Mouse (Mus musculus) forebrain, embryonic 11.5 days (tissue): Measurements from ENCODE around the gene Hibch. TPM values are rescaled to one million over a fixed set of nuclear protein-coding genes. Genes with fewer than 3 reads are reported as not detected.
"Not testable (repeated sequence)": the region's sequence is repeated elsewhere in the genome, so short reads cannot be mapped to it uniquely, and the experiment has no call there.

ENCODE experiments used
- ATAC-seq: fragments of 200-750 bp; cut with Nextera tagmentation; replicated peaks from 2 replicates; pipeline ENCODE4 v1.8.0; 2017; ENCODE audit warnings: moderate TSS enrichment; ENCODE audit not compliant: low FRiP score
- DNase-seq: peaks from one replicate; pipeline ENCODE4 v3.0.0-alpha.2; 2017; ENCODE audit warnings: low spot score
- H3K27ac ChIP-seq: fragments of 300-500 bp; sonication (generic); 2 replicates; pipeline ENCODE4 v1.5.1; 2014; ENCODE audit warnings: low read depth, low read length
- H3K27me3 ChIP-seq: fragments of 300-500 bp; sonication (generic); 2 replicates; pipeline ENCODE4 v1.6.1; 2014; ENCODE audit warnings: mild to moderate bottlenecking, low read length, mixed read lengths; ENCODE audit not compliant: control insufficient read depth, insufficient read depth
- H3K36me3 ChIP-seq: fragments of 300-500 bp; sonication (generic); 2 replicates; pipeline ENCODE4 v1.6.1; 2014; ENCODE audit warnings: mild to moderate bottlenecking, low read length, moderate library complexity, mixed read lengths; ENCODE audit not compliant: control insufficient read depth, insufficient read depth
- H3K4me1 ChIP-seq: fragments of 300-500 bp; sonication (generic); replicated peaks from 2 replicates; pipeline ENCODE4 v1.6.1; 2014; ENCODE audit warnings: low read length, mixed read lengths; ENCODE audit not compliant: control insufficient read depth, insufficient read depth
- H3K4me2 ChIP-seq: fragments of 300-500 bp; sonication (generic); 2 replicates; pipeline ENCODE4 v1.6.1; 2014; ENCODE audit warnings: low read depth, mild to moderate bottlenecking, low read length, moderate library complexity, mixed read lengths; ENCODE audit not compliant: severe bottlenecking
- H3K4me3 ChIP-seq: fragments of 300-500 bp; sonication (generic); 2 replicates; pipeline ENCODE4 v1.5.1; 2014; ENCODE audit warnings: low read depth, low read length
- H3K9ac ChIP-seq: fragments of 300-500 bp; sonication (generic); 2 replicates; pipeline ENCODE4 v1.6.1; 2014; ENCODE audit warnings: low read length
- H3K9me3 ChIP-seq: fragments of 300-500 bp; sonication (generic); 2 replicates; pipeline ENCODE4 v1.6.1; 2016; ENCODE audit warnings: low read length, mixed read lengths; ENCODE audit not compliant: control insufficient read depth
- WGBS: fragments of 180-500 bp; shearing (Covaris S2); extraction: QIAGEN DNeasy Blood & Tissue Kit; methylation state at CpG from one replicate; pipeline ENCODE4 v1.1.7; 2014; 5-methylcytosine and 5-hydroxymethylcytosine counted together
- polyA plus RNA-seq: library from polyadenylated mRNA; unstranded; fragments of >200 nt; fragmentation: Nextera tagmentation; extraction: Ambion mirVana; gene quantifications from 2 replicates; pipeline ENCODE4 v1.2.1, GENCODE M21; 2014

Hibch gene
- polyA plus RNA-seq, 1 experiment from 2014 or later: 24.1 TPM

DNA sequence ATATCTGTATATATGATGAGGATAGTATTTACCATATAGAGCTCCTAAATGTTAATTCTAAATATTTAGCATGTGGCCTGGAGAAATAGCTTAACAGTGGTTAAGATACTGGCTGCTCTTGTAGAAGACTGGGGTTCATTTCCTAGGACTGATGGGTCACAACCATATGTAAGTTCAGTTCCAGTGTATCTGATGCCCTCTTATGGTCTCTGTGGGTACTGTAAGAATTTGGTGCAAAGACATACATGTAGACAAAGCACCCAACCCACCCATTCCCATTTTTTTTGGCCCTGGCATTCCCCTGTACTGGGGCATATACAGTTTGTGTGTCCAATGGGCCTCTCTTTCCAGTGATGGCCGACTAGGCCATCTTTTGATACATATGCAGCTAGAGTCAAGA lies 9.3 kb downstream of the Hibch start:
- H3K9me3 ChIP-seq, H3K27ac ChIP-seq, H3K36me3 ChIP-seq, H3K9ac ChIP-seq, DNase-seq, H3K4me1 ChIP-seq, H3K27me3 ChIP-seq, H3K4me3 ChIP-seq, H3K4me2 ChIP-seq: not testable (repeated sequence)
- ATAC-seq: peak; percentile 65
- no CpG with 5 or more reads among the region's 1 CpGs for WGBS

DNA sequence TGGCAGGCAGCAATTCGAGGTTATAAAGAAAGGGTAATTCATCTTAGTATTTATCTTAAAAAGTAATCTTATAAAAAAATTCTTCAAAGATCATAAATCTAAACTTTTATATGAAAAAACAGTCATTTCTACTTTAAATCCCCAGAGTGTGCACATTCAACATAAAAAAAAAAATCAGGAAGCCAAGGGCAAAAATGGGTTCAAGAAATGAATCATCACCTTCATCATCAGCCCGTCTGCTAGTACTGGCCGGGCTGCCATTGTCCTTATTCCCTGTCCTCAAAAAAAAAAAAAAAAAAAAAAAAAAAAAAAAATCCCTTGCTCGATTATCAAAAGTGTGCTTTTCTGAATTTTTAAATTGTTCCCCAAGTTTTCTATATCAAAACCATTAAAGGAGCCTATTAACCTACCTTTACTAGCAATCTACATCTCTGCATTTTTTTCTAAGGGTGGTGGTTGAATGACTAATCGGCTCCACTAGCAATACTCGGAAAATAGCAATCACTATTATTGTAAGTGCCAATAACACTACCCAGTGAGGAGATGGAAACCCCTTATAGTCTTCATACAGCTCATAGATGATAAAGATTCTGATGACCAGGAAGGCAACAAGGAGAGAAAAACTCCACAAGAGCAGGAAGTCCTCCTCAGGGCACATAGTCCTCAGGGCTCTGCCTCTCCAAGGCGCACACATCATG lies 11.3 kb downstream of the Hibch start:
- H3K9me3 ChIP-seq: no peaks in the 10 kb centered on the region

DNA sequence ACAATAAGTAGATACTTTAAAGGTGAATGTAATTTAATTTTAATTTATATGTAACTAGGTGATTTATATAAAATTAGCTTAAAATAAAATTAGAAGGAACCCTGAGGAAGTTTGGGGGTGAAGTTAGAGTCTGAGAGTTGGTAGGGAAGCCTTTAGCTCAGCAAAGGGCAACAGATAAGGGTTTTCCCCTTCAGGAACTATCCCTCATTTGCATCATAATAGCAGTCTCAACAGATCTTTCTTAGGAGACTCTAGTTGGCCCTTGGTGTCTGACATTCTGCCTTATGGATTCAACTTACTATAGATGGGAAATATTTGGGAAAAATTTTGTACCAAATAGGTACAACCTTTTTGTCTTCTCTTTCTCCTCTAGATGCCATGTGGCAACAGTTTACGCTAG lies 19.5 kb downstream of the Hibch start:
- Histone ChIP-seq H3K36me3 (no peaks in the 10 kb centered on the region), H3K27ac (no peak overlapping the region)
- no peak for ATAC-seq

More for the DNA sequence above, 11.3 kb downstream of the Hibch start:
- no peak overlapping the region for H3K9ac ChIP-seq
- H3K27ac ChIP-seq: no peak overlapping the region
- no peaks in the 10 kb centered on the region; the same call in 1 of the 2 replicates for H3K36me3 ChIP-seq
- no peaks in the 10 kb centered on the region for H3K4me1 ChIP-seq
- H3K4me3 ChIP-seq: no peak overlapping the region
- no peaks in the 10 kb centered on the region for H3K27me3 ChIP-seq
- ATAC-seq (no peak), DNase-seq (no peak)
- whole genome bisulfite sequencing: 88% methylated on average over 7 of the region's 7 CpGs
- no peak overlapping the region for H3K4me2 ChIP-seq

DNA sequence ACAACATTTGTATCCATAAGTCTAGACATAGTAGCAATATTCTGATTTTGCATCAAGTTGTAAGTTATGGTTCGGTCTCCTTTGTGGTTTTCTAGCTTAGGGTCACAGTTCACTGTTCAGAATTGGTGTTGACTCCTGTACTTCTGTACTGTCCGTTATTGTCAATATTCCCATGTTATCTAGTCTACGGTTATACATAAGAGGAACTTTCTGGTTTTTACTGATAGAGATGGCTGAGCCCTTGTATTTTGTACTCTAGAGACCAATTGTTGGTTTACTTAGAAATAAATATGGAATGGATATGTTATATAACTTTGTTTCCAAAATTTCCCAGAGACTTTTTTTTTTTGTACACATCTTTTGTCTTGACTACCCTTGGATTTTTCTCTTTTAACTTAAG lies 21.3 kb downstream of the Hibch start:
- Histone ChIP-seq H3K27ac (no peak overlapping the region), H3K9me3 (no peaks in the 10 kb centered on the region), H3K4me3 (no peak overlapping the region), H3K9ac (no peak overlapping the region), H3K4me1 (no peaks in the 10 kb centered on the region), H3K4me2 (no peak overlapping the region), H3K36me3 (no peaks in the 10 kb centered on the region), H3K27me3 (no peaks in the 10 kb centered on the region)
- 93% methylated on average over 3 of the region's 3 CpGs for WGBS
- no peak for DNase-seq
- ATAC-seq: no peak

More for the DNA sequence above, 19.5 kb downstream of the Hibch start:
- no peaks in the 10 kb centered on the region for H3K4me1 ChIP-seq
- H3K27me3 ChIP-seq: no peaks in the 10 kb centered on the region
- H3K9me3 ChIP-seq: no peaks in the 10 kb centered on the region
- H3K4me2 ChIP-seq: no peak overlapping the region
- no peak overlapping the region for H3K9ac ChIP-seq
- WGBS: 92% methylated on average over 1 of the region's 1 CpGs
- no peak for DNase-seq
- no peak overlapping the region for H3K4me3 ChIP-seq

DNA sequence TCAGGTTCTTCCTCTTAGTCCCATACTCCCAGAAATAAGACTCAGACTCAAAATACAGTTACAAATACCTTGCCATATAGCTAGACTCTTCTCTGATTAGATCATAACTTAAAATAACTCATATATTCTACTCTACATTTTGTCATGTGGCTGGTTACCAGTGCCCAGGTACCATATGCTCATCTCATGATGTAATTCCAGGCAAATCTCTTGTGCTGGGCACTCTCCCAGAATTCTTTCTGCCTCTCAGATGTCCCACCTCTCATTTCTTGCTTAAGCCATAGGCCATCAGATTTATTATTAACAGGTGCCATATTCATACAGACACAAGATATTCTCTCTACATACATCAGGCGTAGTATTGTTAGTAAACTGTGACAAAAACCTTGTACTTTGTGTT lies 23.1 kb downstream of the Hibch start:
- H3K4me3 ChIP-seq: no peak overlapping the region
- H3K27ac ChIP-seq: no peak overlapping the region
- no peaks in the 10 kb centered on the region for H3K9me3 ChIP-seq
- H3K4me1 ChIP-seq: no peaks in the 10 kb centered on the region
- no peaks in the 10 kb centered on the region for H3K36me3 ChIP-seq
- DNase-seq: no peak
- H3K9ac ChIP-seq: no peak overlapping the region
- H3K27me3 ChIP-seq: no peaks in the 10 kb centered on the region
- 90% methylated on average over 1 of the region's 1 CpGs for WGBS
- H3K4me2 ChIP-seq: no peak overlapping the region
- no peak for ATAC-seq

DNA sequence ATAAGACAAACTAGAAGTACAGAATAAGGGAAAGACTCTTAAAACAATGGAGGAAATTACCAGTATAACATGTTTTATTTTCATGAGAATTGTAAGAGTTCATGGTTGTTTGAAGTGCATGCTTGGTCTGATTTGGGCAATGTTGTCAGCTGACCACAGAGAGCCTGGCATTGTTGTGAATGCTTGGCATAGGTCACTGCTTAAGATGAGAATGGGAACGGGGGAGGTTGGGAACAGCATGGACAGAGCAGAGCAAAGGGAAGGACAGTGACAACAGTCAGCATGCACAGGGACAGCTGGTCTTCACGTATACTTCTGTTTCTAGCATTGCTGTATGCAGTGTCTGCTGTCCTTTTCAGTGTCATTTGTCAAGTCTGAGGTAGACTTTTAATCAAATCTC lies 39.5 kb downstream of the Hibch start:
- Histone ChIP-seq H3K4me1 (no peaks in the 10 kb centered on the region), H3K36me3 (no peaks in the 10 kb centered on the region), H3K4me3 (no peak overlapping the region), H3K4me2 (no peak overlapping the region), H3K27ac (no peak overlapping the region), H3K9me3 (no peaks in the 10 kb centered on the region), H3K9ac (no peak overlapping the region), H3K27me3 (no peaks in the 10 kb centered on the region)
- DNase-seq: no peak
- WGBS: 81% methylated on average over 2 of the region's 2 CpGs
- ATAC-seq: no peak

DNA sequence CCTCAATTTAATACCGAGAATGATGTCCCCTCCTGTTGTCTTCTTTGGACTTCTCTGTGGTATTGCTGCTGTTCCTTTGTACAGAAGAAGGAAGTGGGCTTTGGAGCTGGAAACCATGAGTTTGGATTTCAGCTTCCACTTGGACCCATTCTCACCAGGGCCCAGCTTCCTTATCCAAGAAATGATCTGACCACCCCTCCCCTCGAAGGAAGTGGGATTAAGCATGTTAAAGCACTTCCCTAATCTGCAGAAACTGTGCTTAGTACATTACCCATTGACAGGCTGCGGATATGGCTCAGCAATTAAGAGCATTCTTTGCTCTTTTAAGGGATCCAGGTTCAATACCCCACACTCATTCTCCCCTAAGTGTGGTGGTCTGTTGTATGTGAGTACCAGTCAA lies 65.1 kb downstream of the Hibch start:
- Histone ChIP-seq H3K9ac (no peak overlapping the region), H3K36me3 (no peaks in the 10 kb centered on the region), H3K9me3 (no peaks in the 10 kb centered on the region), H3K4me1 (no peaks in the 10 kb centered on the region), H3K27me3 (no peaks in the 10 kb centered on the region), H3K4me3 (no peak overlapping the region), H3K4me2 (no peak overlapping the region), H3K27ac (no peak overlapping the region)
- DNase-seq: no peak
- ATAC-seq: no peak
- 88% methylated on average over 3 of the region's 3 CpGs for WGBS

DNA sequence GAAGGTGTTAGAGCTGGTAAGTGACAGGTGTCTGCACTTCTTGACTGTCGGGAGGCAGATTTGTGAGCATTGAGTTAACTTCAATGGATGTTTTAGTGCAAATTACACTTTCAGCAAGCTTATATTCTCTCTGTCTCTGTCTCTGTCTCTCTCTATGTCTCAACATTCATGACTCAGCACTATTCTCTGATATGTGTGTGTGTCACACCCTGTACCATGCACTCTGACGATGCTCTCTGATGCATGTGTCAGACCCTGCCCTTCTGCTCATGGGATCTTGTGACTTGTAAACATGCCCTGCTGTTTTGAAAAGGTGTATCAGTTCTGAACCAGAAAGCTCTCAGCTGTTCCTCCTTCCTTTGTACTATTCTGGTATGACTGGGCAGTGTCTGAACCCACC lies 71.9 kb downstream of the Hibch start:
- H3K4me2 ChIP-seq: no peak overlapping the region
- 89% methylated on average over 2 of the region's 2 CpGs for WGBS
- H3K36me3 ChIP-seq: no peaks in the 10 kb centered on the region
- no peak for ATAC-seq
- H3K27ac ChIP-seq: no peak overlapping the region
- H3K4me3 ChIP-seq: no peak overlapping the region
- no peaks in the 10 kb centered on the region for H3K27me3 ChIP-seq
- H3K9me3 ChIP-seq: no peaks in the 10 kb centered on the region
- H3K4me1 ChIP-seq: no peaks in the 10 kb centered on the region
- no peak overlapping the region for H3K9ac ChIP-seq
- DNase-seq: no peak

DNA sequence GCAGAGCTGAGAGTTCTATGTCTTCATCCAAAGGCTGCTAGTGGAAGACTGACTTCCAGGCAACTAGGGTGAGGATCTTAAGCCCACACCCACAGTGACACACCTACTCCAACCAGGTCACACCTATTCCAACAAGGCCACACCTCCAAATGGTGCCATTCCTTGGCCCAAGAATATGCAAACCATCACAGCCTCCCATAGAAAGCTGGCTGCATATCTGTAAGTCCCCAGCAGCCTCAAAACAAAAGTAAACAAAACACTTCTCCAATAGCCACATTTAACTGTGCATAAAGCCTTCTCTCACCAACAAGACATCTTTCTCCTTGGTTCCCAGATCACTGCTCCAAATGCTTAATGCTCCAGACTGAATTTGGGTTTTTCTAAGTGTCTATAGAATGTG lies 74.2 kb downstream of the Hibch start:
- H3K4me2 ChIP-seq, H3K9ac ChIP-seq, H3K4me1 ChIP-seq, ATAC-seq, H3K27me3 ChIP-seq, DNase-seq, H3K4me3 ChIP-seq, H3K27ac ChIP-seq, H3K36me3 ChIP-seq, H3K9me3 ChIP-seq: not testable (repeated sequence)
